Mouse (Mus musculus) granulocyte monocyte progenitor cell, adult 5-6 weeks (primary cell): ENCODE data around the gene Rad21l. TPM values are rescaled to one million over a fixed set of nuclear protein-coding genes. Genes with fewer than 3 reads are reported as not detected.
"Not testable (repeated sequence)": the region's sequence is repeated elsewhere in the genome, so short reads cannot be mapped to it uniquely, and the experiment has no call there.

Experiments used
- ATAC-seq: replicated peaks from 2 replicates; pipeline ENCODE4 v1.8.0; 2016; ENCODE audit warnings: mild to moderate bottlenecking, moderate TSS enrichment, inconsistent platforms; ENCODE audit not compliant: poor library complexity, severe bottlenecking
- total RNA-seq, 2 experiments: library from RNA; stranded (forward) in 1 of 2; stranded (reverse) in 1 of 2; fragments of 200-712, 200-1000 nt in 1 of 2; fragments of >200 nt in 1 of 2; fragmentation: Nextera tagmentation in 1 of 2; gene quantifications; 2 replicates each; pipeline ENCODE4 v1.2.3; 2014 to 2017

Rad21l gene
- total RNA-seq, 2 experiments from 2014 or later: not detected

- ATAC-seq: peak; percentile 10; the same call in 1 of the 2 replicates
These were observed 36.8 kb downstream of the Rad21l start for GRCm38 (mm10) chr2:151631406-151632158.

- ATAC-seq: no peak
These were observed 39.0 kb downstream of the Rad21l start for GRCm38 (mm10) chr2:151629310-151629709.

GRCm38 (mm10) chr2:151628011-151628410, 40.3 kb downstream of the Rad21l start:
- no peak for ATAC-seq

- ATAC-seq: no peak
These were observed 42.0 kb downstream of the Rad21l start for GRCm38 (mm10) chr2:151626296-151626695.

- no peak for ATAC-seq
These were observed 44.6 kb downstream of the Rad21l start for GRCm38 (mm10) chr2:151623776-151624175.

- no peak for ATAC-seq
These were observed 51.6 kb downstream of the Rad21l start for GRCm38 (mm10) chr2:151616551-151617329.

GRCm38 (mm10) chr2:151615779-151616178, 52.6 kb downstream of the Rad21l start:
- ATAC-seq: not testable (repeated sequence)

- no peak for ATAC-seq
These were observed 58.4 kb downstream of the Rad21l start for GRCm38 (mm10) chr2:151609974-151610373.

- ATAC-seq: no peak
These were observed 59.9 kb downstream of the Rad21l start for GRCm38 (mm10) chr2:151608435-151608834.

- peak; percentile 71 for ATAC-seq
These were observed 62.8 kb downstream of the Rad21l start for GRCm38 (mm10) chr2:151605437-151605987.

- no peak for ATAC-seq
These were observed 64.7 kb downstream of the Rad21l start for GRCm38 (mm10) chr2:151603630-151604029.

GRCm38 (mm10) chr2:151602106-151602505, 66.2 kb downstream of the Rad21l start:
- ATAC-seq: no peak

GRCm38 (mm10) chr2:151598068-151598467, 70.3 kb downstream of the Rad21l start:
- ATAC-seq: no peak

Other genes starting within 250 kb of the Rad21l start
- not detected in 2 replicates for gene 4921509C19Rik, start 192.4 kb downstream of the Rad21l start, total RNA-seq (2014; fragmentation: Nextera tagmentation)
- gene 4921509C19Rik, start 192.4 kb downstream of the Rad21l start, total RNA-seq (2017): not detected in 2 replicates
- 90.7 and 91.6 TPM in 2 replicates for gene Nsfl1c, start 174.4 kb downstream of the Rad21l start, total RNA-seq (2014; fragmentation: Nextera tagmentation)
- 123 and 136 TPM in 2 replicates for gene Nsfl1c, start 174.4 kb downstream of the Rad21l start, total RNA-seq (2017)
- gene Fkbp1a, start 126.0 kb downstream of the Rad21l start, total RNA-seq (2014; fragmentation: Nextera tagmentation): 150 and 188 TPM in 2 replicates
- 33.4 and 56.6 TPM in 2 replicates for gene Fkbp1a, start 126.0 kb downstream of the Rad21l start, total RNA-seq (2017)
- gene Sdcbp2, start 95.9 kb downstream of the Rad21l start, total RNA-seq (2014; fragmentation: Nextera tagmentation): not detected in 2 replicates
- gene Sdcbp2, start 95.9 kb downstream of the Rad21l start, total RNA-seq (2017): not detected in 2 replicates
- not detected in 2 replicates for gene Snph, start 35.9 kb downstream of the Rad21l start, total RNA-seq (2014; fragmentation: Nextera tagmentation)
- gene Snph, start 35.9 kb downstream of the Rad21l start, total RNA-seq (2017): not detected in 2 replicates
- gene Tmem74b, start 33.5 kb upstream of the Rad21l start, total RNA-seq (2014; fragmentation: Nextera tagmentation): not detected in 2 replicates
- gene Tmem74b, start 33.5 kb upstream of the Rad21l start, total RNA-seq (2017): not detected in 2 replicates
- 37.5 and 39.5 TPM in 2 replicates for gene Psmf1, start 75.7 kb upstream of the Rad21l start, total RNA-seq (2014; fragmentation: Nextera tagmentation)
- 9.5 and 12.6 TPM in 2 replicates for gene Psmf1, start 75.7 kb upstream of the Rad21l start, total RNA-seq (2017)
- gene Rspo4, start 174.4 kb upstream of the Rad21l start, total RNA-seq (2014; fragmentation: Nextera tagmentation): not detected in 2 replicates
- not detected in 2 replicates for gene Rspo4, start 174.4 kb upstream of the Rad21l start, total RNA-seq (2017)
- gene Angpt4, start 242.7 kb upstream of the Rad21l start, total RNA-seq (2014; fragmentation: Nextera tagmentation): not detected in 2 replicates
- gene Angpt4, start 242.7 kb upstream of the Rad21l start, total RNA-seq (2017): not detected in 2 replicates